In the genomic region with DNA sequence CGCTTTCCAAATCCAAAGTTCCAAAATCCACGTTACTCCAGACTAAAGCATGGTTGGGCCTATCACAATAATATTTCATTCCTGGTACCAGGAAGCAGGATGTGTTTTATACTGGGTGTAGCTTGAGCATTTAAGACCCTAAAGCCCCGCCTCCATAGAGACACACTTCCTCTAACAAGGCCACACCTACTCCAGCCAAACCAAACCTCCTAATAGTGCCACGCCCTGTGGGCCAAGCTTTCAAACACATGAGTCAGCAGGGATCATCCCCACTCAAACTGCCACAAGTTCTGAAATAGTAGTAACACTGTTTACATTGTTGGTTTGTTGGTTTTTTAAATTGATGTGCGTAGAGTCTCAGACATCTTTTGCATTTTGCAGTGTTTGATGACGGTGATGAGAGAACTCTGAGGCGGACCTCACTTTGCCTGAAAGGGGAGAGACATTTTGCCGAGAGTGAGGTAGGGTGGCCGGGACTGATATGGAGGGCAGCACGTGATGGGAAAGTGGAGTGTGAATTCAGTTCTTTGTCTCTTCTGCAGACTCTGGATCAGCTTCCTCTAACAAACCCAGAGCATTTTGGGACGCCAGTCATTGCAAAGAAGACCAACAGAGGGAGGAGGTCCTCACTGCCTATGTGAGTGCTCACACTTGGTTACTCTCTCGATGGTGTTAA, we compare ENCODE assay signal across 11 mouse cellular contexts. TPM values are rescaled to one million over a fixed set of nuclear protein-coding genes. Genes with fewer than 3 reads are reported as not detected.
DNase-seq lines count a peak whose midpoint lies in the region; ATAC-seq and TF ChIP-seq lines count a peak whose summit lies in the region.
"Had no signal": no experiment of that assay in that cellular context is flagged by ENCODE, and none has a peak within 500 bp of the region (broad histone marks: within the 10 kb centered on the region; RNA-seq: fewer than 3 reads in every experiment).

No protein-coding gene starts in this region.

- peaks cover 69% of the 10 kb centered on the region for H3K4me1 ChIP-seq in E14TG2a.4 (replicated peaks; ENCODE audit: low read depth, low read length)
- peaks cover 2% of the 10 kb centered on the region for H3K4me1 ChIP-seq in liver, embryonic 16.5 days (ENCODE audit: control insufficient read depth, low read depth, low read length)
- H3K4me1 ChIP-seq: limb, embryonic 15.5 days; midbrain, embryonic 13.5 days had no signal

- no peak overlapping the region for H3K27ac ChIP-seq in liver, embryonic 16.5 days (ENCODE audit: low read length)
- H3K27ac ChIP-seq: limb, embryonic 15.5 days; midbrain, embryonic 13.5 days had no signal

- DNase-seq in A20 (ENCODE audit: low read depth, low spot score): peak; percentile 31
- DNase-seq in layer of hippocampus, adult 18-20 months (ENCODE audit: low spot score in 2 of 2): no peak
- no peak for DNase-seq in cerebellum, postnatal 4 days (ENCODE audit: low spot score in 2 of 2)
- DNase-seq: kidney, adult 8-10 months; right cerebral cortex, postnatal 4 days had no signal

- WGBS in liver, embryonic 16.5 days (ENCODE audit: insufficient replicate concordance): 87% methylated on average over 12 of the region's 12 CpGs

- peak overlapping the region; percentile 60 for H3K4me3 ChIP-seq in E14TG2a.4 (replicated peaks; ENCODE audit: low read length)
- H3K4me3 ChIP-seq in liver, embryonic 16.5 days (ENCODE audit: low read depth, low read length): no peak overlapping the region
- H3K4me3 ChIP-seq: limb, embryonic 15.5 days; midbrain, embryonic 13.5 days had no signal

- no peaks in the 10 kb centered on the region for H3K9me3 ChIP-seq in E14TG2a.4 (ENCODE audit: low read length)
- no peaks in the 10 kb centered on the region for H3K9me3 ChIP-seq in liver, embryonic 16.5 days (replicated peaks; ENCODE audit: control insufficient read depth, low read length)
- H3K9me3 ChIP-seq: limb, embryonic 15.5 days; midbrain, embryonic 13.5 days had no signal

- no peaks in the 10 kb centered on the region for H3K27me3 ChIP-seq in E14TG2a.4 (ENCODE audit: insufficient read depth, low read length)
- no peaks in the 10 kb centered on the region for H3K27me3 ChIP-seq in liver, embryonic 16.5 days (ENCODE audit: control insufficient read depth, insufficient read depth, low read depth, low read length)
- H3K27me3 ChIP-seq: limb, embryonic 15.5 days; midbrain, embryonic 13.5 days had no signal

- H3K4me2 ChIP-seq in liver, embryonic 16.5 days (ENCODE audit: low read depth, low read length): no peak overlapping the region
- H3K4me2 ChIP-seq: limb, embryonic 15.5 days; midbrain, embryonic 13.5 days had no signal

- H3K36me3 ChIP-seq in E14TG2a.4 (ENCODE audit: insufficient read depth, low read length): peaks cover 66% of the 10 kb centered on the region
- H3K36me3 ChIP-seq in liver, embryonic 16.5 days (ENCODE audit: control insufficient read depth, insufficient read depth): peaks cover 25% of the 10 kb centered on the region

- no peak overlapping the region for H3K9ac ChIP-seq in liver, embryonic 16.5 days (ENCODE audit: low read depth, low read length)
- H3K9ac ChIP-seq: limb, embryonic 15.5 days; midbrain, embryonic 13.5 days had no signal

- ATAC-seq in erythroblast, adult 5-6 weeks (replicated peaks; ENCODE audit: low FRiP score, poor library complexity, severe bottlenecking): peak; percentile 92
- peak; percentile 79 for ATAC-seq in liver, embryonic 16.5 days (ENCODE audit: low read depth)
- no peak for ATAC-seq in inflammation-experienced regulatory T-cells, adult 6 months
- ATAC-seq: midbrain, embryonic 13.5 days had no signal

- no peak for TF ChIP-seq CTCF in E14TG2a.4 (conservative IDR thresholded peaks at IDR 0.05; ENCODE audit: low read length)

RNA-seq across cellular contexts. Expression of a gene that starts 21.1 kb away (rescaled TPM):
- total RNA-seq in erythroblast, adult 5-6 weeks (2015; ENCODE audit: low replicate concordance): 17.9 and 21.3 TPM in 2 replicates
- 41.5 and 57.6 TPM in 2 replicates for total RNA-seq in erythroblast, adult 5-6 weeks (2017; ENCODE audit: low replicate concordance)
- 21.3 and 22.2 TPM in 2 replicates for polyA plus RNA-seq in liver, embryonic 16.5 days (2015; fragmentation: Nextera tagmentation; extraction: Ambion mirVana)
- total RNA-seq in layer of hippocampus, adult 18-20 months (2021): 10 to 100 TPM; 40.9 to 44.2 TPM
- polyA plus RNA-seq in inflammation-experienced regulatory T-cells, adult 6 months (2017; shearing (Covaris generic)): 100 to 1,000 TPM in 1 of 3 experiments, 10 to 100 TPM in 2; 83.6 to 104 (median 99.6) TPM
